Mouse (Mus musculus) ovary, adult 2 months (tissue): ENCODE data around the gene Gm21725. TPM values are rescaled to one million over a fixed set of nuclear protein-coding genes. Genes with fewer than 3 reads are reported as not detected.

Experiments used
- polyA plus RNA-seq: library from polyadenylated mRNA; depleted of rRNA; stranded (reverse); fragments of >200 nt; gene quantifications from 2 replicates; pipeline ENCODE4 v1.2.3, GENCODE M21; 2012; rRNA removed

Gene Gm21725
- not detected in 2 replicates for polyA plus RNA-seq

GRCm38 (mm10) chrY:13348963-13349362 is at the start of gene Gm21725:
Gene Gm21725, minus strand, starts transcription at chrY:13349063.

Other genes starting within 250 kb of the Gm21725 start
- not detected in 2 replicates for gene Gm21891, start 215.6 kb downstream of the Gm21725 start, polyA plus RNA-seq
- gene Gm21425, start 187.1 kb downstream of the Gm21725 start, polyA plus RNA-seq, result not detected in 2 replicates
- not detected in 2 replicates for gene Gm21828, start 125.1 kb downstream of the Gm21725 start, polyA plus RNA-seq
- not detected in 2 replicates for gene Gm21440, start 96.7 kb downstream of the Gm21725 start, polyA plus RNA-seq
- gene Gm21454, start 96.6 kb downstream of the Gm21725 start, polyA plus RNA-seq, result not detected in 2 replicates
- not detected in 2 replicates for gene Gm21866, start 116.5 kb upstream of the Gm21725 start, polyA plus RNA-seq
- not detected in 2 replicates for gene Gm20773, start 145.0 kb upstream of the Gm21725 start, polyA plus RNA-seq